ENCODE assay signal across 9 mouse cellular contexts in genomic region chr2:180222250-180222649, GRCm38 (mm10). TPM values are rescaled to one million over a fixed set of nuclear protein-coding genes. Genes with fewer than 3 reads are reported as not detected.
A peak's percentile ranks its signal among the peaks of the same experiment; 100 is the strongest.
DNase-seq lines count a peak whose midpoint lies in the region; ATAC-seq and TF ChIP-seq lines count a peak whose summit lies in the region.
"Had no signal": no experiment of that assay in that cellular context is flagged by ENCODE, and none has a peak within 500 bp of the region (broad histone marks: within the 10 kb centered on the region; RNA-seq: fewer than 3 reads in every experiment).

No protein-coding gene starts in this region.

- TF ChIP-seq POLR2A in thymus, adult 2 months (IDR thresholded peaks at IDR 0.05; ENCODE audit: control insufficient read depth, extremely low read depth, insufficient read depth, low read length, poor library complexity) = no peak

- H3K4me1 ChIP-seq in thymus, adult 2 months (replicated peaks; ENCODE audit: control insufficient read depth, insufficient read depth, low read length) = no peaks in the 10 kb centered on the region; the same call in 1 of the 2 replicates
- peaks cover 38% of the 10 kb centered on the region for H3K4me1 ChIP-seq in heart, embryonic 11.5 days (ENCODE audit: control insufficient read depth, insufficient read depth, low read length)
- peaks cover 7% of the 10 kb centered on the region; the same call in 1 of the 2 replicates for H3K4me1 ChIP-seq in neural tube, embryonic 14.5 days (ENCODE audit: control insufficient read depth, insufficient read depth, low read length)

- H3K27ac ChIP-seq in thymus, adult 2 months (ENCODE audit: control insufficient read depth, insufficient read depth, low read length) = no peak overlapping the region
- H3K27ac ChIP-seq in heart, embryonic 11.5 days (ENCODE audit: low read depth, low read length) = no peak overlapping the region
- H3K27ac ChIP-seq in neural tube, embryonic 14.5 days (ENCODE audit: low read depth, low read length) = no peak overlapping the region
- H3K27ac ChIP-seq: macrophage had no signal

- no peak; the same call in 1 of the 2 replicates for ATAC-seq in heart, embryonic 11.5 days (replicated peaks; ENCODE audit: insufficient number of reproducible peaks, low FRiP score, low TSS enrichment)
- peak; percentile 32; the same call in 1 of the 2 replicates for ATAC-seq in neural tube, embryonic 14.5 days (ENCODE audit: low read depth)

- peak overlapping the region; percentile 1; the same call in 1 of the 2 replicates for H3K4me2 ChIP-seq in heart, embryonic 11.5 days
- no peak overlapping the region for H3K4me2 ChIP-seq in neural tube, embryonic 14.5 days (ENCODE audit: low read depth, low read length)

- H3K9ac ChIP-seq in heart, embryonic 11.5 days (ENCODE audit: low read depth, low read length) = 0 out of 2 replicates have a peak overlapping the region, but pooled peaks have one; percentile 22
- no peak overlapping the region for H3K9ac ChIP-seq in neural tube, embryonic 14.5 days (replicated peaks; ENCODE audit: low read depth, low read length)

- TF ChIP-seq CTCF in thymus, adult 2 months (IDR thresholded peaks at IDR 0.05; ENCODE audit: borderline replicate concordance, control insufficient read depth, extremely low read depth, insufficient read depth, low read length, poor library complexity) = no peak

- DNase-seq in thymus, postnatal 14 days = peak; percentile 23
- DNase-seq in thymus, adult 2 months = no peak
- peak; percentile 56 to 78 for DNase-seq in kidney, postnatal 25 days
- no peak for DNase-seq in cerebellum, adult 18-20 months
- DNase-seq in right cerebral cortex, postnatal 25 days = no peak
- DNase-seq in layer of hippocampus, postnatal 36 days = no peak

- H3K4me3 ChIP-seq in thymus, adult 2 months (ENCODE audit: control insufficient read depth, insufficient read depth, low read length) = no peak overlapping the region
- H3K4me3 ChIP-seq in heart, embryonic 11.5 days (ENCODE audit: low read depth, low read length) = no peak overlapping the region
- H3K4me3 ChIP-seq in neural tube, embryonic 14.5 days (ENCODE audit: low read depth, low read length) = no peak overlapping the region

- H3K9me3 ChIP-seq in heart, embryonic 11.5 days (replicated peaks; ENCODE audit: control insufficient read depth, low read length) = no peaks in the 10 kb centered on the region
- H3K9me3 ChIP-seq in neural tube, embryonic 14.5 days (ENCODE audit: control insufficient read depth, low read length) = no peaks in the 10 kb centered on the region

- H3K27me3 ChIP-seq in thymus, adult 2 months (ENCODE audit: control insufficient read depth, insufficient read depth, low read length) = peaks cover 4% of the 10 kb centered on the region; the same call in 1 of the 2 replicates
- H3K27me3 ChIP-seq in heart, embryonic 11.5 days (ENCODE audit: control insufficient read depth, insufficient read depth, low read length) = peaks cover 8% of the 10 kb centered on the region
- H3K27me3 ChIP-seq in neural tube, embryonic 14.5 days (ENCODE audit: control insufficient read depth, insufficient read depth, low read length) = peaks cover 8% of the 10 kb centered on the region

- 58% methylated on average over 6 of the region's 6 CpGs for WGBS in thymus, adult 2 months
- WGBS in heart, embryonic 11.5 days (ENCODE audit: insufficient replicate concordance) = 15% methylated on average over 6 of the region's 6 CpGs
- 23% methylated on average over 6 of the region's 6 CpGs for WGBS in neural tube, embryonic 14.5 days

- H3K36me3 ChIP-seq in thymus, adult 2 months (ENCODE audit: control insufficient read depth, insufficient read depth, low read length) = no peaks in the 10 kb centered on the region
- H3K36me3 ChIP-seq in heart, embryonic 11.5 days (ENCODE audit: control insufficient read depth, insufficient read depth, low read length) = no peaks in the 10 kb centered on the region
- H3K36me3 ChIP-seq in neural tube, embryonic 14.5 days (ENCODE audit: control insufficient read depth, insufficient read depth, low read length) = no peaks in the 10 kb centered on the region

RNA-seq across cellular contexts. Expression of gene Lama5, which starts 3.4 kb away (rescaled TPM):
- 9.2 and 13.1 TPM in 2 replicates for polyA plus RNA-seq in thymus, adult 2 months (2012; rRNA removed)
- polyA plus RNA-seq in heart, embryonic 11.5 days (2014; fragmentation: Nextera tagmentation; extraction: Ambion mirVana) = 24.0 and 27.5 TPM in 2 replicates
- 1.2 and 2.0 TPM in 2 replicates for polyA plus RNA-seq in neural tube, embryonic 14.5 days (2014; fragmentation: Nextera tagmentation; extraction: Ambion mirVana)
- total RNA-seq in layer of hippocampus, postnatal 36 days (2021) = 10 to 100 TPM in 1 of 2 experiments, 1 to 10 TPM in 1; 6.5 to 11.0 TPM
- polyA plus RNA-seq: macrophage had no signal

RNA-seq across cellular contexts. Expression of gene Rps21, which starts 34.9 kb away (rescaled TPM):
- 3,034 and 4,273 TPM in 2 replicates for polyA plus RNA-seq in thymus, adult 2 months (2012; rRNA removed)
- 347 and 390 TPM in 2 replicates for polyA plus RNA-seq in heart, embryonic 11.5 days (2014; fragmentation: Nextera tagmentation; extraction: Ambion mirVana)
- polyA plus RNA-seq in neural tube, embryonic 14.5 days (2014; fragmentation: Nextera tagmentation; extraction: Ambion mirVana) = 398 and 421 TPM in 2 replicates
- 100 to 1,000 TPM; 665 to 743 TPM for total RNA-seq in layer of hippocampus, postnatal 36 days (2021)

RNA-seq across cellular contexts. Expression of gene Adrm1, which starts 51.0 kb away (rescaled TPM):
- 209 and 213 TPM in 2 replicates for polyA plus RNA-seq in thymus, adult 2 months (2012; rRNA removed)
- polyA plus RNA-seq in heart, embryonic 11.5 days (2014; fragmentation: Nextera tagmentation; extraction: Ambion mirVana) = 121 and 126 TPM in 2 replicates
- 147 and 154 TPM in 2 replicates for polyA plus RNA-seq in neural tube, embryonic 14.5 days (2014; fragmentation: Nextera tagmentation; extraction: Ambion mirVana)
- total RNA-seq in layer of hippocampus, postnatal 36 days (2021) = 100 to 1,000 TPM in 1 of 2 experiments, 10 to 100 TPM in 1; 96.9 to 103 TPM

RNA-seq across cellular contexts. Expression of gene Cables2, which starts 51.0 kb away (rescaled TPM):
- 25.7 and 27.3 TPM in 2 replicates for polyA plus RNA-seq in thymus, adult 2 months (2012; rRNA removed)
- polyA plus RNA-seq in heart, embryonic 11.5 days (2014; fragmentation: Nextera tagmentation; extraction: Ambion mirVana) = 11.8 TPM in 2 replicates
- 32.9 and 33.3 TPM in 2 replicates for polyA plus RNA-seq in neural tube, embryonic 14.5 days (2014; fragmentation: Nextera tagmentation; extraction: Ambion mirVana)
- 10 to 100 TPM; 29.9 to 32.1 TPM for total RNA-seq in layer of hippocampus, postnatal 36 days (2021)

Comparison
In these comparisons a context has a peak if more than half of its experiments do, and no peak if none do; other contexts are left out.
1. DNase-seq: peak in thymus, postnatal 14 days (single experiment) and kidney, postnatal 25 days (2 of 2); none in thymus, adult 2 months (single experiment), cerebellum, adult 18-20 months (0 of 2), right cerebral cortex, postnatal 25 days (single experiment) and layer of hippocampus, postnatal 36 days (0 of 2).